Mouse (Mus musculus): ENCODE data around the gene U2af1.

DNA sequence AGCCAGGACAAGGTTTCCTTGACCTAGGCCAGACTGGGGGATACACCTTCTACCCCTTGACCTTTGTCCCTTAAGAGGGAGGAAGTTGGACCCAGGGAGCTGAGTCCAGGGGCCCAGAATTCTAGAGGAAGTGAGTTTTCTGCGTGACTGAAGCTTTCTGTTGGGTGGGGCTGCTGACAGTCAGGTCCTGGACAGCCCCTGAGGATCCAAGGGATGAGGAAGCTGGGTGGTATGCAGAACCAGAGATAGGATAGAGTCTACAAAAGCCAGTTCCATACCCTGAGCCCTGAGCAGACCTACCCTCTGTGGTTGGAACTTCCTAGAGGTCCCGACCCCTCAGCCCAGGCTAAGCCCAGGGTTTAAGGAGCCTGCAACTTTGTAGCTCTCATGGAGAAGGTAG lies 21.8 kb upstream of the U2af1 start:
- TF ChIP-seq CTCF (IDR thresholded peaks at IDR 0.05; ENCODE audit: borderline replicate concordance, control insufficient read depth, extremely low read depth, insufficient read depth, low read length, poor library complexity): no peak
- no peak for TF ChIP-seq POLR2A (IDR thresholded peaks at IDR 0.05; ENCODE audit: control insufficient read depth, extremely low read depth, insufficient read depth, low read length, poor library complexity)

Measured in thymus, adult 2 months (tissue).